Mouse (Mus musculus): ENCODE data around the gene Cpne5. TPM values are rescaled to one million over a fixed set of nuclear protein-coding genes. Genes with fewer than 3 reads are reported as not detected.
"Not testable (repeated sequence)": the region's sequence is repeated elsewhere in the genome, so short reads cannot be mapped to it uniquely, and the experiment has no call there.

Cpne5 gene
- total RNA-seq, 2 experiments from 2014 or later = 6.3 to 14.3 TPM

DNA sequence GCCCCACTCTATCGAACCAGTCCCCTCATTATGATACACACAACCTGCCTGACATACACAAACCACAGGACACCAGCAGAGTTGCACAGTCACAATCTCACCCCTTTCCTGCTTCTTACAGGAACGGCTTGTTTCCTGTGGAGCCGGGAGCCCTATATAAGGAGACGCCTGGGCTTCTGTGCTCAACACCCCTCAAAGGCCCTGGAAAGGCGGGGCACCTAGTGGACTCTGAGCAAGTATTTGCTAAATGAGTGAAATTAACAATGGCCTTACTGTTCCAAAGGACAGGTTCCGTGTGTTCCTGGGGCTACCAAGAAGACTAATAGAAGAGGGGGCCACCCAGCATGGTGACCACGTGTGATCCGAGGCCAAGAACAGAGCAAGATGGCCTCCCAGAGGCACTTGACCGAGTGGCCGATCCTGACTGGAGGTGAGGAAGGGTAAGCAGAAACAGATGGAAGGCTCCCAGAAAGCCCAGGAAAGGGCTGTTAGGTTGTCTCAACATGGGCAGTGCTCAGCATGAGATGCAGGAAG lies 20.1 kb upstream of the Cpne5 start:
- no peak for ATAC-seq (replicated peaks; ENCODE audit: poor library complexity, severe bottlenecking)

DNA sequence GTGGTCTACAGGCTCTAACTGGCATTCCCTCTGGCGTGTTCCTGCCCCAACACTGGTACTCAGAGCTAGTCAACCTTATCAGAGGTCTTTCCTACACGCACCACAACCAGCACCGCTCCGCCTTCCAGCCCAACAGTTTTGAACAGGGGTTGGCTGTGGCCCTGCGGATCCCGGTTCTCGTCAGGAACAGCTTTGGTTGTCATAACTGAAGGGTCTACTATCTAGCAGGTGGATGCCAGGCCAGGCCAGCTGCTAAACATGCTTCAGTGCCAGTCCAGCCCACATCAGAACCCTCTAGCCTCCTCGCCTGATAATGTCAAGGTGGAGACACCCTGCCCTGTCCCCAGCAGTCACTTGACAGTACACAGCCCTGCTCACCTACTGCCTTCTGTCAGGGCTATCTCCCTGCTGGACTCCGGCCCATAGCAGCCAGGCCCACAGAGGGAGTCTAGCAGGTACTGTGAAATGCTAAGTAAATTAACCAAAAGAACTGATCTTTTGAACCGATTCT lies 19.1 kb upstream of the Cpne5 start:
- ATAC-seq (replicated peaks; ENCODE audit: poor library complexity, severe bottlenecking) = no peak

DNA sequence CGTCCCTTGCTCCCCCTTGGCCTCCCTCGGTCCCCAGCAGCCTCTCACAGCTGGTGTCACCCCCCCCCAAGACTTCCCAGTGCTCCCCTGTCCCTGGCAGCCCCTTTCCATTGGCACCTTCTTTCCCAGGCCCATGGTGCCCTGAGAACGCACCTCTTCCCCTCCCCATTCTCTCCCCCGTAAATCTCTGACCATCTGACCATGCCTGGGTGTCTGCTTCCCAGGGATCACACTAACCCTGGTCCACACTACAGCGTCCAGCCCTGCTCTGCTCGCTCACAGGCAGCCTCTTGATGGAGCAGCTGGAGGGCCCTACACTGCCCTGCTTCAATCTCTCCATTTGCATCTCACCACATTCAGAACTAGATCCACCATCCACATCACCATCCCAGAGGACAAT lies 18.5 kb upstream of the Cpne5 start:
- no peak for ATAC-seq (replicated peaks; ENCODE audit: poor library complexity, severe bottlenecking)

DNA sequence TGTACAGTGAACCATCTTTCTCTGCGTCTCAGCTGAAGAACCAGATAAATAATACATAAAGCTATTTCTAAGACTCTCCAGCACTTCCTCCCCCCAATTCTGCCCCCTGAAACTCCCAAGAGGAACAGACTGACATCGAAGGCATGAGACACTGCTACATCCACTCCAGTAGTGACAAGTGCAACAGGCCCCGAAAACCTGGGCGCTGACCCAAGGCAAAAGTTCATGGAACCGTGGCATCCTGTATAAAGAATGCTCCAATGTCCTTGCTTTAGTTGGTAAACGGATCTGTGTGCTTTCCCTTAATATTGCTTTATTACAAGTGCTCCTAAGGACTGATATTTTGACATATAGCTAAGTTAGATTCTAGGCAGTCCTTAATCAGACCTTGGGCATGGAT lies 16.8 kb upstream of the Cpne5 start:
- not testable (repeated sequence) for ATAC-seq (replicated peaks; ENCODE audit: poor library complexity, severe bottlenecking)

DNA sequence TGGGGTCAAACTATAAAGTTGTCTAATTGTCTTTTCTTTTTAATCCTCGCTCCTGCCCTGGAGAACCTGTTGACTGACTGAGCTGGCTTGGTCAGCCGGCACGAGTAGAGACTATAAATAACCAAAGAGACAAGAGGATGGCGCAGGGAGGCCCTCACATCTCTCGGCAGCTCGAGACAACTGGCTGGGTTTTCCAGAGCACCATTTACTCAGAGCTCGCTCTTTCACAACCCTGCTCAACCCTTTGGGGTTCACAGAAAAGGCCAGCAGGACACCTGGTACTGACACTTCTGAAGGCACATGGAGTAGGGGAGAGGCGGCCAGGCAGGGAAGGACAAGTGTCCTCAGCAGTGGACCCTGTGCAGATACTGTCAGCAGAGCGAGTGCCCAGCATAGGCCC lies 15.7 kb upstream of the Cpne5 start:
- ATAC-seq (replicated peaks; ENCODE audit: poor library complexity, severe bottlenecking) = no peak

DNA sequence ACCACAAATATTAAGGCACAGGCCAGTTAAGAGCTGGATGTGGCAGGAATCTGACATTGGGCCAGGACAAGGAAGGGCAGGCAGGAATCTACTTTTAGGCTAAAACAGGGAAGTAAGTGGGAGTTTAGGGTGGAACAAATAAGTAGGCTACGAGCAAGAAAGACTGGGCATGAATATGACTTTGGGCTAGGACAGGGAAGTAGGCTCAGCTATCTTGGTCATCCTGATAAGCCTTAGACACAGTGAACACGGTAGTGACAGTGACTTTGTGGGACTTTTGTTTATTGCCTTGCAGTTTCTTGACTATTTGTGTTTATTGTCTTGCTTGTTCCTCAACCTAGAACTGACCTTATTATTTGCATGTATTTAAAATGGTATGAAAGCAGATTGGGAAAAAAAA lies 15.3 kb upstream of the Cpne5 start:
- ATAC-seq (replicated peaks; ENCODE audit: poor library complexity, severe bottlenecking) = no peak

DNA sequence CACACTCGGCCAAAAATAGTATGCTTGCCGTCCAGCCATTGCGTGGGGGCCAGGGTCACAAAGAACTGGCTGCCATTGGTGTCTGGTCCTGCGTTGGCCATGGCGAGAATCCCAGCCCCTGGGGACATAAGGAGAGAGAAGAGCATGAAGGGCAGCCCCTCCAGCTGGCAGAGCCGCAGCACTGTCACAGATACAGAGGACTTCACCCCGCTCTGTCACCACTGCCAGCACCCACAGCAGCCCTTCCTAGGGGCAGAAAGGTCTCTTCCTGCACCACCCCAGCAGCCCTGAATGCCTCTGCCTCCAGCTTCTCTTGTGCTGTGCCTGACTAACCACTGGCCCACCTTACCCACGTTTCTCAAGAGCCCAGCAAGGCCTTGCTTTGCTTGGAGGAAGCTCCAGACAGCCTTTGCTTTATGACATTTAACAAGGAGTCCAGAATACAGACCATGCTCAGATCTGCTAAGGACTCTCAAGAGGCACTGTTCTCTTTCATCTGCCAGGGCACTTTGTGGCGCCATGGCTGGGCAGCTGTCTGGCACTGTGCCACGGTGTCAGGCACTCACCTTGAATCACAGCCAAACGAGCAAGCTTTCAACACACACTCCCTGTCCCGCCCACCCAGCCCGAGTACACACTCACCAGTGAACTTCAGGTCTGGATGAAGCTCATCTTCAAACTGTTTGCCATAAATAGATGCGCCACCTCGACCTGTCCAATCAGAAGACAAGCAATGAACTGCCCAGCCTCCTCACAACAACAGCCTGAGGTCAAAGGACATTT lies 13.8 kb upstream of the Cpne5 start:
- no peak for ATAC-seq (replicated peaks; ENCODE audit: poor library complexity, severe bottlenecking)

DNA sequence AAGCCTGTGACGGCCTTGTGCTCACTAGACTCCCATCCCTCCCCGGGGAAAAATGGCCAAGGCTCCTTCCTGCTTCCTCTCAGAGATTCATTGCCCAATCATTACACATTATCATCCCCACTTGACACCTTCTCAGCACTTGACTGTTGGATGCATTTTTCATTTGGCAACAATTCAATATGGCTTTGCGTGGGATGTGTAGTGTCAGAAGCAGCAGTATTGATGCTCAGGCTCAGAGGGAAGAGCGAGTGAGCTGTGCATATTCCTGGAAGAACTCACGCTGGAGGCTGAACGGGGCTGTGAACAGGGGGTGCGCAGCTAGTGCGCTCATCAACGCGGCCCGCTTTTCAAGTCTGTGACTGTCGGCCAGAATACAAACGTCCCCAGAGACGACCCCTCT lies 13.0 kb upstream of the Cpne5 start:
- not testable (repeated sequence) for ATAC-seq (replicated peaks; ENCODE audit: poor library complexity, severe bottlenecking)

DNA sequence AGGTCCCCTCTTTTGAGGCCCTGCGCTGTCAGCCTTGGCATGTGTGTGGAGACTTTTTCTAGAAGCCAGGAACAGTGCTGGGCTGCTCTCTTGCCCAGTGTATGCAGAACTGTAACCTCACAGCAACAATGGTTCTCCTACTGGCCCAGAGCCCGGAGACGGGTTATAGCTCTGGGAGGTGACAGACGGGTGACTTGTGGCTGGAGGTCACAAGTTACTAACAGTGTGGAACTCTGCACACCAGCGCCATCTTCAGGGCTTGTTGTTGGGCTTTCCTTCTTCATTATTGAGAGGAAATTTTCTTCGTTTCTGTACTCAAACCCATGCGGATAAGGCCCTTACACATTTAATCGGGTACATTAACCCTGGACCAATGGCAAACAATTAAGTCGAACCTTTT lies 11.5 kb upstream of the Cpne5 start:
- ATAC-seq (replicated peaks; ENCODE audit: poor library complexity, severe bottlenecking) = no peak

DNA sequence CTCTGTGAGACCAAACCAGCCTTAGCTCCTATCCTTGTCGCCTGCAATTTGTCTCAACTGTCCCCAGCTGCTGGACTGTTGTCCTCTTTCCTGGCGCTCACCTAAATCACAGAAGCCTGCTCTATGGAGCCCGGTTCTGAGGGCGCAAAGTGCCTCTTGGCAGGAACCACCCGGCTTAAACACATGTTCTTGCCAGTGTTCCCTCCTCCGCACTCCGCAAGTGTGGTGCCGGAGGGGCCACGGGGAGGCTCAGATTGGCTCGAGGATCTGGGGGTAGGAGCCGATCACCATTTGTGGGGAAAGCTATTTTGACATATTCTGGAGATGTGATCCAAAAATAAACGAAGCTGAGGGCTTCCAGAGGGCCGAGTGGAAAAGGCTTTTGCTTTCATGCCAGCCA lies 9.9 kb upstream of the Cpne5 start:
- ATAC-seq (replicated peaks; ENCODE audit: poor library complexity, severe bottlenecking) = no peak

DNA sequence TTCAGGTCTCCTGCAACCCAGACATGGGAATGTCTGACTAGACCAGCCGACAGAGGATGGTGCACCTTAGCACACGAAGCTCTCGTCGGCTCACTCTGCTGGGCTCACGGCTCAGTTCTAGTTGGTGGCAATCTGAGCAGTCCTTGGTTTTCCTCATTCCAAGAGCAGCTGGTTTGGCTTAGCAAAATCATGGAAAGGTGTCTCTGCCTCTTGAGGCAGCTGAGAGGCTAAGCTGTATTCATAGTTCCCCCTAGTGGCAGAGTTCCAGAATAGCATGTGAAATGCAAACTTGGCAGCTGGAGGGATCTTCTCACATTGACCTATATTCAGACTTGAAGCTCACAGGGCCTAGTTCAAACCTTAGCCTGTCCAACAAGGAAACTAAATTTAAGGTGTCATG lies 8.6 kb upstream of the Cpne5 start:
- ATAC-seq (replicated peaks; ENCODE audit: poor library complexity, severe bottlenecking) = 0 out of 2 replicates have a peak, but pooled peaks have one; percentile 21

DNA sequence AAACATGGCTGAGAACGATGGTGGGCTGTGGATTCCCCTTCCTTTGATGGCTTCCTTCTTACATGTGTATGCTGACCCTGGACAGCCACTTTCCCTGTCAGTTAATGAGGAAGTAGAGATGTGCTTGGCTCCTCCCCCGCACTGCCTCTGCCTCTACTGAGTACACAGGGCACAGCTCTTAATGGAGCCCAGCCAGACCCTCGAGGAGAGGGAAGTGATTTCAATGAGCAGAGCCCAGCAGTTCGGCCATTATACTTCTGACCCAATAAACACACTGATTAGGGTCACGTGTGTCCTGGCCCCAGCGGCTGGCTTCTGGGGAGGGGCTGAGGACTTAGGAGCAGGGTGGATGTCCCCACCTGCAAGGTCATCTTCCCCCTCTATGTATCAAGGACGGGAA lies 7.8 kb upstream of the Cpne5 start:
- ATAC-seq (replicated peaks; ENCODE audit: poor library complexity, severe bottlenecking) = peak; percentile 89

DNA sequence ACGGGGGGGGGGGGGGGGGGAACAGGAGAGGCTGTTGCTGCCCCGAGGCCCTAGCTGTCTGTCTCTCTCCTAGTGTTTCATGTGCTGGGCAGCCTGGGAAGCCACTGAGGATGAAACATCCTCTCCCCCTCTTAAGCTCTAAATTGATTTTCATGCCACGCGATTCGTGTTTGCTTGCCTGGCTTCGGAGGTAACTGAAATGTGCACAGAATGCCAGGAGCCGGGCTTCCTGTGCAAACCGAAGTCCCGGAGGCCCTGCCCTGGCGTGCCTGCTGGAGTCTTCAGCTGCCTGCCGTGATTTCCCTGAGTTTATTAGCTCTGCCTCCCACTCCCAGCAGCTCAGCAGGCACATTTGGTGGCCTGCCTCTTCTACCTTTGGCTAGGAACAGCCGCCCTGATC lies 6.9 kb upstream of the Cpne5 start:
- no peak for ATAC-seq (replicated peaks; ENCODE audit: poor library complexity, severe bottlenecking)

DNA sequence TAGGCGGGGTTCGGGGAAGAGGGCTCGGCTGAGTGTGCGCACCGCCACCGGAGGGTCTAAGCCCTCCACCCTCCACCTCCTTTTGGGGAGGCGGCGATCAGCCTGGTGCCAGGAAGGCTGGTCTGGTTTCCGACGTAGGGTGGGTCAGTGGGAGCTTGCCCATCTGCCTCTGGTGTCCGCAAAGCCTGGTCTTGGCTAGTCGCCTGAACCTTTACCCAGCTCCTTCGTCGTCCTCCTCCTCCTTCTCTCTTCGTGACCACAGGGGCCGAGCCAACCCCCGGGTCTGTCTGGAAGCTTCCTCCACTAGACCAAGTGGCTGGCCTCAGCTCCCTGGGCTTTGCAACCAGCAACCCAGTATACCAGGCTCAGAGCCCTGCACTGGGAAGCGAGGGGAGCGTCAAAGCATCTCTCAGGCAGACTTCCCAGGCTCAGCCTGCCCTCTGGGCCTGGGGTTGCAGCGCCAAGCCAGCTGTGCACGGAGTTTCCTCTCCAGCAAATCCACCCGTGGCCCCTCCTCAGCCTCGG lies 516 bp upstream of the Cpne5 start:
- peak; percentile 33 for ATAC-seq (replicated peaks; ENCODE audit: poor library complexity, severe bottlenecking)

DNA sequence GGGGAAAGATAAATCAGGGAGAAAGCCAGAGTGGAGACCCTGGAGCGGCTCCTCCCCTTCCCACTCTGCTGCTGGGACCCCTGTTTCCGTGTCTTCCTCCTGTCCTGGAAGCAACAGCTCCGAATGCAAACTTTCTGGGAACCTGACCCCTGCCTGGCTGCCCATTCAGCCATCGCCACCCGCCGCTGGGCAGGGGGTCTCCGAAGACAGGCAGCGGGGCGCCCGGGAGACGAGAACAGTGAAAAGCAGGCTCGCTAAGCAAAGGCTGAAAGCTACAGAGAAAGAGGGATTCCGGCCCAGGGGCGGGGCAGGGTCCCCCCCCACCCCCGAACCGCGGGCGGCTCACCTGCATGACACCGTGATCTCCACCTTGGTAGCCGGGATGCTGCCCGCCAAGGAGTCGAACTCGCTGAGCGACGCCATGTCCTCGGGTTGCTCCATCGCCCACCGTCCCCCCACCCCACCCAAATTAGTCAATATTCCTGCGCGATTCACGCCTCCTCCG lies 648 bp downstream of the Cpne5 start:
- no peak for ATAC-seq (replicated peaks; ENCODE audit: poor library complexity, severe bottlenecking)

DNA sequence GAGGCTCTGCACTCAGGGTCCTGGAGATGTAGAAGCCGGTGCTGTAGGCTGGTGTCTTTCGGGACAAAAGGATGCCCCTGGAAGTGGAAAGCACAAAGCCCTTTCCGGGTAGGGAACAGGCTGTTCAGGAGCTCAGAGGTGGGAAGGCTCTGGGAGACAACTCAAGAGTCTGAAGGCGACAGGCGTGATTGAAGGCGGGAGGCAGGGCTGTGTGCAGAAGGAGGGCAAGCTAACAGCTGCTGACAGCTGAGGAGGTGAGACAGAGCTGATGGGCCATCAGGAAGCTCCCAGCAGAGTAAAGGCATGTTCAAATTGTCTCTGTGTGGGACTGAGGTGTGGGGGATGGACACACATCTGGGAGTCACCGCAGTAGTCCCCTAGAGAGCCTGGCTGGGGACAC lies 1.9 kb downstream of the Cpne5 start:
- ATAC-seq (replicated peaks; ENCODE audit: poor library complexity, severe bottlenecking) = no peak

DNA sequence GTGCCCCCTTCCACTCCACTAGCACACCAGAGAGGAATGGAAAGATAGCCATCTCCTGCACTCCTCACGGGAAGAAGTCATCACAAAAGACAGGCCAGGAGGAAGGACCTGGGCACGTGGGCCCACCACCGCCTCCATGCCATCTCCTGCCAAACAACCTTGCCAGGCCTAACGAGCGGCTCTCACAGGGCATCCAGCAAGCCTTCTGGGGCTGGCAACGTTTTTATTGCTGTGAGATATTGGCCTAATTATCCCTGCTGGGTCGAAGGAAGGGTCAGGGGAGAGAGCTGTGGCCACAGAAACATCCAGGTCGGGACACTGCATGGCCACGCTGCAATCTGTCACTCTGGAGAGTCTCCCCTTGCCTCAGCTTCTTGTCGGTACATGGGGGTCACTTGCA lies 6.9 kb downstream of the Cpne5 start:
- ATAC-seq (replicated peaks; ENCODE audit: poor library complexity, severe bottlenecking) = no peak

DNA sequence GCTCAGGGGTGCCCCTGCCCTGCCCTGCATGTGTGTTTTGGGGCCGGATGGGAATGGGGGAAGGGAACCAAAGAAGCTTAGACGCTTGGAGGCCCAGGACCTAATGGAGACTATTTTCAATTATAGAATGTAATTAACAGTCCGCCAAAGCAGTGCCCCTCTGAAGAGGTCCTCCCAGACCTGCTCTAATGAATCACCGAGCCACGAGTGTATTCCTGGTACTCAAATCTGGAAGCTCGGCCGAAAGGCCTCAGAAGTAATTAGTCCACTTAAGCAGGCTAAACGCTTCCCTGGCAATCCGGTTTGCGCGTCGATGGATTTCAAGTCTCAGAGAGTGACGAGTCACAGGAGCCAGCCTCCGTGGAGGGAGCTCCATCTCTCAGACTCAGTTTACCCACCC lies 17.3 kb downstream of the Cpne5 start:
- no peak for ATAC-seq (replicated peaks; ENCODE audit: poor library complexity, severe bottlenecking)

DNA sequence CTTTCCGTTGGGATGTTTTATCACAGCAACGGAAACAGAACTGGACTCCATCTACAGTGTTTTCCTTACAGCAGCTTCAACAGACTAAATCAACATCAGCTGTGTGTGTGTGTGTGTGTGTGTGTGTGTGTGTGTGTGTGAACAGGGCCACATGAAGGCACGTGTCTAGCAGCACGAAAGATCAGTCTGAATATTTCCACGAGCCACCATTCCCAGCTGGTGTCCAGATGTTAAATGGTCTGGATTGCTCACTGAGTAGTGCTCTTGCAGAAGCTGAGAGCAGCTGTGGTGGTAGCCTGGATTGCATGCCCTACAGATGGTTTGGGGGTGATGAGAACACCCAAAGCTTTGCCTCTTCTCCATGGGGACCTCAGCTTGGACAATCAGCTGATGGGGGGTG lies 19.9 kb downstream of the Cpne5 start:
- no peak for ATAC-seq (replicated peaks; ENCODE audit: poor library complexity, severe bottlenecking)

DNA sequence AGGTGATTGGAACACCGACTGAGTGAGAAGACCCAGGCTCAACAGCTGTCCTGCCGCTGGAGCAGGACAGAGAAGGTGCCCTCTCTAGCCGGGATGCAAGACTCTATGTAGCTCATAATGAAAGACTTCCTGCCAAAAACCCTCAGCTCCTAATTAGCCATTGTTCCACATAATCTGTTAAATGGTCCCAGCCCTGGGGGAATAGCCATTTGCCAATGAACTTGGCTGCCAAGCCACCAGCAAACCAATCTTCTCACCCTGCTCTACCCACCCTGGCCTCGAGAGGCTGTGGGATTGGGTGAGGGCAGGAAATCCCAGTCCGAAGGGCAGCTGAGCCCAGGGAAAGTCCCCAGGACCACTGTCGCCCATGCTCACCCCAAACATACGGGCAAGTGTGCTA lies 21.9 kb downstream of the Cpne5 start:
- no peak for ATAC-seq (replicated peaks; ENCODE audit: poor library complexity, severe bottlenecking)

DNA sequence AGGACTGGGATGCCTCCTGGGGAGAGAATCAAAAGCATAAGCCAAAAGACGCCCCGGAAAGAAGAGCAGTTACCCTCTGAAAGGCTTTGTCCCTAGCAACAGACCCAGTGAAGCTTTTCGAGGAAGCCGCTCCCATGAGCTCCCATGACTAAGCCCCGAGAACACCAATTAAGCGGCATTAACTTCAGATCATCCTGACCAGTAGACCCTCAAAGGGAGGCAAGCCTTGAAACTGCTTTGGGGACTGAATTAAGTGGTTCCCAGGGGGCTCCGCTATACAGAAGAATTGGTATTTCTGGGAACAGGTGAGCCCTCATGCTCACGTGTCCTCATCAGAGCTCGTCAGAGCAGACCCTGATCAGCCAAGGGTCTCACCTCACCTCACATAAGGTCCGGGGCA lies 23.3 kb downstream of the Cpne5 start:
- no peak for ATAC-seq (replicated peaks; ENCODE audit: poor library complexity, severe bottlenecking)

DNA sequence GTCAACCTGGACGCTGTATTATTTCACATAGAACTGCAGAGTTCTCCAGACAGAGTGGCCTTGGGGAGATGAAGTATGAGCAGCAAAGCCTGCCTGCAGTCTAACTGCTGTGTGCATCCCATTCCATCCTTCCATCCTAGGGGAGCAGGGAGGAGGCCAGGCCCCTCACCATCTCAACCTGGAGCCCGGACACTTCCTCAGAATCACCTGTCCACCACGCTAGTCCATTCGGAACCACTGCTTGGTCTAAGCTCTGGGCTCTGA lies 23.8 kb downstream of the Cpne5 start:
- ATAC-seq (replicated peaks; ENCODE audit: poor library complexity, severe bottlenecking) = no peak
